Mouse (Mus musculus) hindbrain, embryonic 16.5 days (tissue): ENCODE results near the gene Fbxl8. TPM values are rescaled to one million over a fixed set of nuclear protein-coding genes. Genes with fewer than 3 reads are reported as not detected.

Experiments
- ATAC-seq: fragments of 200-750 bp; cut with Nextera tagmentation; 2 replicates; pipeline ENCODE4 v1.8.0; 2017; ENCODE audit warnings: moderate TSS enrichment, moderate library complexity
- H3K27ac ChIP-seq: fragments of 300-500 bp; sonication (generic); 2 replicates; pipeline ENCODE4 v1.5.1; 2014; ENCODE audit warnings: low read depth, mild to moderate bottlenecking, control low read depth, low read length, moderate library complexity
- H3K27me3 ChIP-seq: fragments of 300-500 bp; sonication (generic); replicated peaks from 2 replicates; pipeline ENCODE4 v1.6.1; 2014; ENCODE audit warnings: low read length; ENCODE audit not compliant: control insufficient read depth, insufficient read depth
- H3K36me3 ChIP-seq: fragments of 300-500 bp; sonication (generic); 2 replicates; pipeline ENCODE4 v1.6.1; 2014; ENCODE audit warnings: mild to moderate bottlenecking, low read length, moderate library complexity, mixed read lengths; ENCODE audit not compliant: control insufficient read depth, insufficient read depth
- H3K4me1 ChIP-seq: fragments of 300-500 bp; sonication (generic); 2 replicates; pipeline ENCODE4 v1.6.1; 2014; ENCODE audit warnings: low read depth, low read length; ENCODE audit not compliant: control insufficient read depth, insufficient read depth
- H3K4me2 ChIP-seq: fragments of 300-500 bp; sonication (generic); 2 replicates; pipeline ENCODE4 v1.6.1; 2014; ENCODE audit warnings: mild to moderate bottlenecking, low read length, control low read depth, moderate library complexity
- H3K4me3 ChIP-seq: fragments of 300-500 bp; sonication (generic); 2 replicates; pipeline ENCODE4 v1.5.1; 2014; ENCODE audit warnings: mild to moderate bottlenecking, low read length, control low read depth, moderate library complexity
- H3K9ac ChIP-seq: fragments of 300-500 bp; sonication (generic); 2 replicates; pipeline ENCODE4 v1.6.1; 2014; ENCODE audit warnings: low read depth, mild to moderate bottlenecking, control low read depth, low read length, moderate library complexity
- H3K9me3 ChIP-seq: fragments of 300-500 bp; sonication (generic); 2 replicates; pipeline ENCODE4 v1.6.1; 2014; ENCODE audit warnings: mild to moderate bottlenecking, low read length, moderate library complexity; ENCODE audit not compliant: control insufficient read depth
- WGBS: fragments of 180-500 bp; shearing (Covaris S2); extraction: QIAGEN DNeasy Blood & Tissue Kit; methylation state at CpG from one replicate; pipeline ENCODE4 v1.1.7; 2014; 5-methylcytosine and 5-hydroxymethylcytosine counted together
- polyA plus RNA-seq: library from polyadenylated mRNA; unstranded; fragments of >200 nt; fragmentation: Nextera tagmentation; extraction: Ambion mirVana; gene quantifications from 2 replicates; pipeline ENCODE4 v1.2.1, GENCODE M21; 2015

Gene Fbxl8
- polyA plus RNA-seq, 1 experiment from 2014 or later = 2.4 TPM

GRCm38 (mm10) chr8:105233126-105233935, 31.1 kb upstream of the Fbxl8 start:
- Histone ChIP-seq H3K4me1 (no peaks in the 10 kb centered on the region), H3K9ac (no peak overlapping the region), H3K27ac (no peak overlapping the region), H3K4me3 (no peak overlapping the region), H3K4me2 (no peak overlapping the region), H3K27me3 (no peaks in the 10 kb centered on the region), H3K36me3 (0 out of 2 replicates have a peak, but pooled peaks cover 6% of the 10 kb centered on the region), H3K9me3 (no peaks in the 10 kb centered on the region)
- WGBS = 71% methylated on average over 1 of the region's 1 CpGs
- ATAC-seq = no peak

GRCm38 (mm10) chr8:105235206-105235605, 29.2 kb upstream of the Fbxl8 start:
- no peak overlapping the region for H3K4me3 ChIP-seq
- no peak overlapping the region for H3K4me2 ChIP-seq
- H3K27ac ChIP-seq = no peak overlapping the region
- 90% methylated on average over 1 of the region's 1 CpGs for WGBS
- no peak for ATAC-seq
- no peaks in the 10 kb centered on the region for H3K27me3 ChIP-seq
- H3K9me3 ChIP-seq = no peaks in the 10 kb centered on the region
- no peaks in the 10 kb centered on the region for H3K4me1 ChIP-seq
- H3K9ac ChIP-seq = no peak overlapping the region
- H3K36me3 ChIP-seq = peaks cover 15% of the 10 kb centered on the region

GRCm38 (mm10) chr8:105237442-105238142, 26.9 kb upstream of the Fbxl8 start:
- no peak overlapping the region for H3K27ac ChIP-seq

GRCm38 (mm10) chr8:105241016-105241415, 23.4 kb upstream of the Fbxl8 start:
- 97% methylated on average over 7 of the region's 7 CpGs for whole genome bisulfite sequencing
- Histone ChIP-seq H3K4me2 (no peak overlapping the region), H3K4me3 (no peak overlapping the region), H3K9ac (no peak overlapping the region), H3K27ac (no peak overlapping the region), H3K4me1 (no peaks in the 10 kb centered on the region), H3K36me3 (peaks cover 21% of the 10 kb centered on the region), H3K27me3 (no peaks in the 10 kb centered on the region), H3K9me3 (no peaks in the 10 kb centered on the region)
- ATAC-seq = no peak

More at GRCm38 (mm10) chr8:105237442-105238142, 26.9 kb upstream of the Fbxl8 start:
- Histone ChIP-seq H3K4me2 (no peak overlapping the region), H3K9me3 (no peaks in the 10 kb centered on the region), H3K9ac (no peak overlapping the region), H3K27me3 (no peaks in the 10 kb centered on the region), H3K4me1 (no peaks in the 10 kb centered on the region), H3K4me3 (no peak overlapping the region), H3K36me3 (peaks cover 24% of the 10 kb centered on the region)
- WGBS = 93% methylated on average over 14 of the region's 14 CpGs
- ATAC-seq = no peak

GRCm38 (mm10) chr8:105251954-105252353, 12.5 kb upstream of the Fbxl8 start:
- Histone ChIP-seq H3K9ac (no peak overlapping the region), H3K4me3 (no peak overlapping the region)
- 92% methylated on average over 6 of the region's 6 CpGs for WGBS

GRCm38 (mm10) chr8:105252680-105253537, 11.5 kb upstream of the Fbxl8 start:
- H3K9ac ChIP-seq = no peak overlapping the region
- H3K4me1 ChIP-seq = peaks cover 9% of the 10 kb centered on the region
- no peak for ATAC-seq
- H3K9me3 ChIP-seq = no peaks in the 10 kb centered on the region
- H3K4me2 ChIP-seq = no peak overlapping the region
- no peak overlapping the region for H3K27ac ChIP-seq
- no peak overlapping the region for H3K4me3 ChIP-seq
- 93% methylated on average over 10 of the region's 10 CpGs for WGBS
- peaks cover 9% of the 10 kb centered on the region for H3K27me3 ChIP-seq
- peaks cover 14% of the 10 kb centered on the region for H3K36me3 ChIP-seq

More at GRCm38 (mm10) chr8:105251954-105252353, 12.5 kb upstream of the Fbxl8 start:
- Histone ChIP-seq H3K27ac (no peak overlapping the region), H3K9me3 (no peaks in the 10 kb centered on the region), H3K36me3 (peaks cover 14% of the 10 kb centered on the region), H3K27me3 (0 out of 2 replicates have a peak, but pooled peaks cover 3% of the 10 kb centered on the region), H3K4me1 (peaks cover 9% of the 10 kb centered on the region), H3K4me2 (no peak overlapping the region)
- ATAC-seq = no peak

- H3K36me3 ChIP-seq = peaks cover 12% of the 10 kb centered on the region
- H3K9ac ChIP-seq = peak overlapping the region; percentile 76; the same call in 1 of the 2 replicates
- peak overlapping the region; percentile 61 for H3K4me3 ChIP-seq
- H3K27me3 ChIP-seq = peaks cover 17% of the 10 kb centered on the region
- no peak overlapping the region for H3K27ac ChIP-seq
- no peaks in the 10 kb centered on the region for H3K9me3 ChIP-seq
- peak overlapping the region; percentile 95 for H3K4me2 ChIP-seq
- WGBS = 31% methylated on average over 20 of the region's 20 CpGs
- peak; percentile 25; the same call in 1 of the 2 replicates for ATAC-seq
- H3K4me1 ChIP-seq = peaks cover 12% of the 10 kb centered on the region
These were observed 10.7 kb upstream of the Fbxl8 start for GRCm38 (mm10) chr8:105253766-105254151.

- Histone ChIP-seq H3K9ac (peak overlapping the region; percentile 76), H3K4me2 (peak overlapping the region; percentile 95), H3K27ac (peak overlapping the region; percentile 69), H3K4me3 (peak overlapping the region; percentile 61), H3K27me3 (peaks cover 21% of the 10 kb centered on the region), H3K9me3 (no peaks in the 10 kb centered on the region), H3K4me1 (peaks cover 18% of the 10 kb centered on the region), H3K36me3 (peaks cover 8% of the 10 kb centered on the region)
- peak; percentile 81 for ATAC-seq
- under 1% methylated on average over 70 of the region's 74 CpGs for whole genome bisulfite sequencing
These were observed 10.1 kb upstream of the Fbxl8 start for GRCm38 (mm10) chr8:105254152-105254965.
